25 mouse cellular contexts compared by ENCODE assay signal in the genomic region with DNA sequence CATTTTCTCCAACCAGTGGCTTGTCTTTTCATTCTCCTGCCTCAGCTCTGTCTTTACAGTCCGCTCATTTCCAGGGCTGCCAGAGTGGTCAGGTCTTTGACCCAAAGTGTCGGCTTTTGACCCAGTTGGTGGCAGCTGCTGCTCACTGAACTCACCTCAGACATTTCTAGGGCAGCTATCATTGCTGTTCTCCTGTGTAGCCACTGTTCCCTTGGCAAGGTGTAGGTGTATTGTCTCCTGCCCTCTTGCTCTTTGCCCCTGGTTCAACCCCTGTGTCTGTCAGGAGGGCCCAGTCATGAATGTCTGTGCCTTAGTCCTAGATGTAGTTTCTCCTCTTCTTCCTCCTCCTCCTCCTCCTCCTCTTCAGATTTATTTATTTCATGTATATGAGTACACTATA. TPM values are rescaled to one million over a fixed set of nuclear protein-coding genes. Genes with fewer than 3 reads are reported as not detected.
DNase-seq lines count a peak whose midpoint lies in the region; ATAC-seq and TF ChIP-seq lines count a peak whose summit lies in the region.
"Had no signal": no experiment of that assay in that cellular context is flagged by ENCODE, and none has a peak within 500 bp of the region (broad histone marks: within the 10 kb centered on the region; RNA-seq: fewer than 3 reads in every experiment).

No protein-coding gene starts in this region.

- no peak for TF ChIP-seq POLR2A in kidney, adult 2 months (IDR thresholded peaks at IDR 0.05; ENCODE audit: low read depth, low read length)
- TF ChIP-seq POLR2A in liver, adult 2 months (IDR thresholded peaks at IDR 0.05; ENCODE audit: extremely low read depth, insufficient read depth, low read length): no peak

- no peak for TF ChIP-seq CTCF in kidney, adult 2 months (conservative IDR thresholded peaks at IDR 0.05; ENCODE audit: insufficient read depth, insufficient read length, low read depth, low read length)
- TF ChIP-seq CTCF in liver, adult 2 months (IDR thresholded peaks at IDR 0.05; ENCODE audit: low read depth, low read length): no peak
- no peak for TF ChIP-seq CTCF in liver, postnatal 0 days (IDR thresholded peaks at IDR 0.05; ENCODE audit: low read depth)

- TF ChIP-seq EP300 in liver, postnatal 0 days (IDR thresholded peaks at IDR 0.05; ENCODE audit: low read depth): no peak

- H3K4me2 ChIP-seq in kidney, embryonic 15.5 days: no peak overlapping the region
- no peak overlapping the region for H3K4me2 ChIP-seq in liver, embryonic 11.5 days
- H3K4me2 ChIP-seq in liver, postnatal 0 days (ENCODE audit: low read depth, low read length): no peak overlapping the region

- H3K4me3 ChIP-seq in kidney, adult 2 months (ENCODE audit: insufficient read depth, low read depth, low read length): no peak overlapping the region
- H3K4me3 ChIP-seq in kidney, embryonic 15.5 days (replicated peaks): no peak overlapping the region
- no peak overlapping the region for H3K4me3 ChIP-seq in liver, adult 2 months (ENCODE audit: insufficient read depth, low read depth, low read length)
- no peak overlapping the region for H3K4me3 ChIP-seq in liver, embryonic 11.5 days (ENCODE audit: low read depth, low read length)
- no peak overlapping the region for H3K4me3 ChIP-seq in liver, postnatal 0 days (ENCODE audit: low read depth, low read length)

- H3K9me3 ChIP-seq in kidney, embryonic 15.5 days (replicated peaks): no peaks in the 10 kb centered on the region
- no peaks in the 10 kb centered on the region for H3K9me3 ChIP-seq in liver, embryonic 11.5 days (ENCODE audit: control insufficient read depth, low read length)
- no peaks in the 10 kb centered on the region for H3K9me3 ChIP-seq in liver, postnatal 0 days (ENCODE audit: low read length)
- H3K9me3 ChIP-seq: G1E had no signal

- H3K36me3 ChIP-seq in kidney, adult 2 months (ENCODE audit: control insufficient read depth, insufficient read depth, low read length): no peaks in the 10 kb centered on the region
- H3K36me3 ChIP-seq in kidney, embryonic 15.5 days: no peaks in the 10 kb centered on the region
- H3K36me3 ChIP-seq in liver, adult 2 months (ENCODE audit: control insufficient read depth, insufficient read depth, low read length): peaks cover 19% of the 10 kb centered on the region
- no peaks in the 10 kb centered on the region for H3K36me3 ChIP-seq in liver, embryonic 11.5 days (ENCODE audit: control insufficient read depth, insufficient read depth, low read length)
- H3K36me3 ChIP-seq in liver, postnatal 0 days (replicated peaks; ENCODE audit: insufficient read depth, low read length): 0 out of 2 replicates have a peak, but pooled peaks cover 2% of the 10 kb centered on the region
- H3K36me3 ChIP-seq: G1E had no signal

- no peak overlapping the region for H3K27ac ChIP-seq in kidney, adult 2 months (ENCODE audit: insufficient read depth, low read depth, low read length)
- H3K27ac ChIP-seq in kidney, embryonic 15.5 days: no peak overlapping the region
- peak overlapping the region; percentile 45 for H3K27ac ChIP-seq in liver, adult 2 months (replicated peaks; ENCODE audit: insufficient read depth, low read depth, low read length)
- no peak overlapping the region for H3K27ac ChIP-seq in liver, embryonic 11.5 days (ENCODE audit: low read depth, low read length)
- no peak overlapping the region for H3K27ac ChIP-seq in liver, postnatal 0 days (ENCODE audit: low read depth)

- no peak overlapping the region for H3K9ac ChIP-seq in kidney, embryonic 15.5 days
- H3K9ac ChIP-seq in liver, adult 2 months (ENCODE audit: low read depth, low read length): no peak overlapping the region
- no peak overlapping the region for H3K9ac ChIP-seq in liver, embryonic 11.5 days (ENCODE audit: low read depth, low read length)
- H3K9ac ChIP-seq in liver, postnatal 0 days (replicated peaks): no peak overlapping the region

- H3K27me3 ChIP-seq in kidney, adult 2 months (replicated peaks; ENCODE audit: control insufficient read depth, insufficient read depth, low read length): no peaks in the 10 kb centered on the region
- no peaks in the 10 kb centered on the region for H3K27me3 ChIP-seq in kidney, embryonic 15.5 days
- no peaks in the 10 kb centered on the region for H3K27me3 ChIP-seq in liver, adult 2 months (ENCODE audit: control insufficient read depth, insufficient read depth, low read length)
- no peaks in the 10 kb centered on the region for H3K27me3 ChIP-seq in liver, embryonic 11.5 days (replicated peaks; ENCODE audit: control insufficient read depth, insufficient read depth, low read length)
- no peaks in the 10 kb centered on the region for H3K27me3 ChIP-seq in liver, postnatal 0 days (ENCODE audit: insufficient read depth, low read length)
- H3K27me3 ChIP-seq: CH12.LX had no signal

- no peaks in the 10 kb centered on the region for H3K79me2 ChIP-seq in liver, adult 2 months (ENCODE audit: control insufficient read depth, insufficient read depth, low read length)

- no peaks in the 10 kb centered on the region for H3K4me1 ChIP-seq in kidney, adult 2 months (ENCODE audit: control insufficient read depth, insufficient read depth, low read length)
- no peaks in the 10 kb centered on the region for H3K4me1 ChIP-seq in kidney, embryonic 15.5 days
- peaks cover 9% of the 10 kb centered on the region for H3K4me1 ChIP-seq in liver, adult 2 months (ENCODE audit: control insufficient read depth, insufficient read depth, low read length)
- H3K4me1 ChIP-seq in liver, embryonic 11.5 days (replicated peaks; ENCODE audit: control insufficient read depth, insufficient read depth, low read length): no peaks in the 10 kb centered on the region
- no peaks in the 10 kb centered on the region for H3K4me1 ChIP-seq in liver, postnatal 0 days (ENCODE audit: insufficient read depth)

- WGBS in kidney, adult 2 months: 73% methylated on average over 2 of the region's 2 CpGs
- 98% methylated on average over 2 of the region's 2 CpGs for WGBS in kidney, embryonic 15.5 days
- WGBS in liver, adult 2 months: 30% methylated on average over 2 of the region's 2 CpGs
- 82% methylated on average over 2 of the region's 2 CpGs for WGBS in liver, embryonic 11.5 days
- 64% methylated on average over 2 of the region's 2 CpGs for WGBS in liver, postnatal 0 days (ENCODE audit: insufficient replicate concordance)

- ATAC-seq in kidney, embryonic 15.5 days (replicated peaks; ENCODE audit: low FRiP score): no peak
- no peak for ATAC-seq in liver, embryonic 11.5 days (replicated peaks; ENCODE audit: low FRiP score)
- ATAC-seq in liver, postnatal 0 days: peak; percentile 41; the same call in 1 of the 2 replicates
- ATAC-seq: activated CD4-positive, CD25-positive, alpha-beta regulatory T cell, adult 4 months; CD4-positive, CD25-positive, alpha-beta regulatory T cell, adult 4 months; Patski had no signal

- peak; percentile 32 for DNase-seq in kidney, adult 2 months
- DNase-seq in kidney, adult 9 months: peak; percentile 27
- DNase-seq in kidney, adult 11 months: no peak
- DNase-seq in liver, adult 2 months (ENCODE audit: extremely low read depth, low read depth, low spot score): peak; percentile 98
- DNase-seq in liver, embryonic 11.5 days (ENCODE audit: low spot score): no peak
- DNase-seq in liver, postnatal 0 days: no peak
- DNase-seq in liver: no peak
- DNase-seq: adrenal gland, adult 2 months; adrenal gland, adult 8-10 months; adrenal gland, postnatal 10 days; adrenal gland, postnatal 14 days; adrenal gland, postnatal 25 days; adrenal gland, postnatal 36 days; B cell, adult 2 months; cerebellum, adult 11 months; cerebellum, adult 11-12 months had no signal

RNA-seq across cellular contexts. Expression of gene Cpn1, which starts 17.9 kb away (rescaled TPM):
- polyA plus RNA-seq in kidney, adult 2 months (2012; rRNA removed): 100 and 103 TPM in 2 replicates
- polyA plus RNA-seq in kidney, embryonic 15.5 days (2015; fragmentation: Nextera tagmentation; extraction: Ambion mirVana): 51.0 and 53.5 TPM in 2 replicates
- 215 and 272 TPM in 2 replicates for total RNA-seq in liver, adult 2 months (2014; rRNA removed)
- 336 and 360 TPM in 2 replicates for polyA plus RNA-seq in liver, adult 2 months (2012; rRNA removed)
- polyA plus RNA-seq in liver, embryonic 11.5 days (2014; fragmentation: Nextera tagmentation; extraction: Ambion mirVana): 53.7 and 53.9 TPM in 2 replicates
- polyA plus RNA-seq in liver, postnatal 0 days (2015; fragmentation: Nextera tagmentation; extraction: Ambion mirVana): 110 and 118 TPM in 2 replicates
- total RNA-seq: adrenal gland, adult 18-20 months; adrenal gland, postnatal 25 days; G1E had no signal
- polyA plus RNA-seq: adrenal gland, adult 2 months; CD4-positive, CD25-positive, alpha-beta regulatory T cell, adult 4 months; G1E had no signal

RNA-seq across cellular contexts. Expression of gene Cyp2c23, which starts 24.7 kb away (rescaled TPM):
- polyA plus RNA-seq in kidney, adult 2 months (2012; rRNA removed): 39.3 and 48.7 TPM in 2 replicates
- polyA plus RNA-seq in kidney, embryonic 15.5 days (2015; fragmentation: Nextera tagmentation; extraction: Ambion mirVana): 0.27 and 0.66 TPM in 2 replicates
- total RNA-seq in liver, adult 2 months (2014; rRNA removed): 233 and 351 TPM in 2 replicates
- 200 and 262 TPM in 2 replicates for polyA plus RNA-seq in liver, adult 2 months (2012; rRNA removed)
- 4.4 and 5.1 TPM in 2 replicates for polyA plus RNA-seq in liver, embryonic 11.5 days (2014; fragmentation: Nextera tagmentation; extraction: Ambion mirVana)
- polyA plus RNA-seq in liver, postnatal 0 days (2015; fragmentation: Nextera tagmentation; extraction: Ambion mirVana): 75.8 and 85.1 TPM in 2 replicates
- total RNA-seq: MEL had no signal
- polyA plus RNA-seq: activated CD4-positive, CD25-positive, alpha-beta regulatory T cell, adult 4 months; C2C12; CD4-positive, CD25-positive, alpha-beta regulatory T cell, adult 4 months; G1E had no signal

Comparison
In these comparisons a context has a peak if more than half of its experiments do, and no peak if none do; other contexts are left out.
1. DNase-seq: peak in kidney, adult 2 months (single experiment), kidney, adult 9 months (single experiment) and liver, adult 2 months (single experiment); none in kidney, adult 11 months (single experiment), liver, embryonic 11.5 days (single experiment), liver, postnatal 0 days (single experiment) and liver (single experiment).